ENCODE assay signal across 27 mouse cellular contexts in genomic region chr10:7043896-7044295, GRCm38 (mm10). TPM values are rescaled to one million over a fixed set of nuclear protein-coding genes. Genes with fewer than 3 reads are reported as not detected.
DNase-seq lines count a peak whose midpoint lies in the region; ATAC-seq and TF ChIP-seq lines count a peak whose summit lies in the region.
"Had no signal": no experiment of that assay in that cellular context is flagged by ENCODE, and none has a peak within 500 bp of the region (broad histone marks: within the 10 kb centered on the region; RNA-seq: fewer than 3 reads in every experiment).

No protein-coding gene starts in this region.

- peak; percentile 11 for DNase-seq in embryo, embryonic 10 days (ENCODE audit: low spot score)
- no peak for DNase-seq in embryo, embryonic 9.5 days (ENCODE audit: extremely low spot score)
- DNase-seq in hindbrain, embryonic 11.5 days (ENCODE audit: low spot score) = peak; percentile 10
- no peak for DNase-seq in hindbrain, postnatal 0 days (ENCODE audit: low spot score)
- peak; percentile 35 for DNase-seq in kidney, postnatal 10 days
- peak; percentile 68 for DNase-seq in midbrain, embryonic 11.5 days (ENCODE audit: low spot score, missing footprints)
- DNase-seq: adrenal gland, adult 8-10 months; adrenal gland, postnatal 14 days; adrenal gland, postnatal 36 days; B cell, adult 2 months; cerebellum, adult 11-12 months; cerebellum, adult 2 months; cerebellum, adult 9-10 months; cerebellum, postnatal 10 days; cerebellum, postnatal 25 days; forebrain, postnatal 0 days had no signal

- no peak overlapping the region for H3K4me2 ChIP-seq in hindbrain, embryonic 11.5 days (replicated peaks; ENCODE audit: low read depth, low read length)
- no peak overlapping the region for H3K4me2 ChIP-seq in hindbrain, postnatal 0 days (ENCODE audit: low read depth, low read length)
- no peak overlapping the region for H3K4me2 ChIP-seq in kidney, embryonic 15.5 days
- no peak overlapping the region for H3K4me2 ChIP-seq in midbrain, embryonic 11.5 days
- no peak overlapping the region for H3K4me2 ChIP-seq in midbrain, embryonic 15.5 days
- H3K4me2 ChIP-seq: embryonic facial prominence, embryonic 12.5 days; forebrain, embryonic 13.5 days; forebrain, embryonic 15.5 days had no signal

- no peaks in the 10 kb centered on the region for H3K36me3 ChIP-seq in hindbrain, embryonic 11.5 days (ENCODE audit: control insufficient read depth, insufficient read depth, low read length)
- no peaks in the 10 kb centered on the region for H3K36me3 ChIP-seq in hindbrain, postnatal 0 days (ENCODE audit: insufficient read depth, low read length)
- H3K36me3 ChIP-seq in kidney, embryonic 15.5 days = no peaks in the 10 kb centered on the region
- H3K36me3 ChIP-seq in midbrain, embryonic 11.5 days (ENCODE audit: control insufficient read depth, insufficient read depth, low read length) = no peaks in the 10 kb centered on the region
- no peaks in the 10 kb centered on the region for H3K36me3 ChIP-seq in midbrain, embryonic 15.5 days (replicated peaks)
- H3K36me3 ChIP-seq: embryonic facial prominence, embryonic 10.5 days; embryonic facial prominence, embryonic 12.5 days; forebrain, embryonic 15.5 days; G1E had no signal

- no peak overlapping the region for H3K27ac ChIP-seq in hindbrain, embryonic 11.5 days (ENCODE audit: low read depth, low read length)
- no peak overlapping the region for H3K27ac ChIP-seq in hindbrain, postnatal 0 days
- no peak overlapping the region for H3K27ac ChIP-seq in kidney, embryonic 15.5 days
- no peak overlapping the region for H3K27ac ChIP-seq in midbrain, embryonic 11.5 days (ENCODE audit: low read depth, low read length)
- H3K27ac ChIP-seq in midbrain, embryonic 15.5 days = no peak overlapping the region
- H3K27ac ChIP-seq: embryonic facial prominence, embryonic 10.5 days; embryonic facial prominence, embryonic 12.5 days; forebrain, embryonic 13.5 days; forebrain, embryonic 15.5 days had no signal

- H3K9me3 ChIP-seq in hindbrain, embryonic 11.5 days (ENCODE audit: control insufficient read depth, low read length) = no peaks in the 10 kb centered on the region
- H3K9me3 ChIP-seq in hindbrain, postnatal 0 days (ENCODE audit: low read length) = no peaks in the 10 kb centered on the region
- H3K9me3 ChIP-seq in kidney, embryonic 15.5 days (replicated peaks) = no peaks in the 10 kb centered on the region
- H3K9me3 ChIP-seq in midbrain, embryonic 11.5 days (ENCODE audit: control insufficient read depth, low read length) = no peaks in the 10 kb centered on the region
- H3K9me3 ChIP-seq in midbrain, embryonic 15.5 days = no peaks in the 10 kb centered on the region
- H3K9me3 ChIP-seq: embryonic facial prominence, embryonic 10.5 days; embryonic facial prominence, embryonic 12.5 days; forebrain, embryonic 13.5 days; forebrain, embryonic 15.5 days; G1E had no signal

- WGBS in hindbrain, embryonic 11.5 days = 77% methylated on average over 5 of the region's 5 CpGs
- WGBS in hindbrain, postnatal 0 days = 78% methylated on average over 5 of the region's 5 CpGs
- WGBS in kidney, embryonic 15.5 days = 55% methylated on average over 5 of the region's 5 CpGs
- 79% methylated on average over 5 of the region's 5 CpGs for WGBS in midbrain, embryonic 11.5 days
- 78% methylated on average over 5 of the region's 5 CpGs for WGBS in midbrain, embryonic 15.5 days

- no peak for TF ChIP-seq CTCF in hindbrain, postnatal 0 days (IDR thresholded peaks at IDR 0.05; ENCODE audit: low read depth)

- H3K4me3 ChIP-seq in hindbrain, embryonic 11.5 days (ENCODE audit: low read depth, low read length) = no peak overlapping the region
- no peak overlapping the region for H3K4me3 ChIP-seq in hindbrain, postnatal 0 days (ENCODE audit: low read length)
- no peak overlapping the region for H3K4me3 ChIP-seq in kidney, embryonic 15.5 days (replicated peaks)
- H3K4me3 ChIP-seq in midbrain, embryonic 11.5 days (ENCODE audit: low read depth, low read length) = no peak overlapping the region
- H3K4me3 ChIP-seq in midbrain, embryonic 15.5 days = no peak overlapping the region
- H3K4me3 ChIP-seq: embryonic facial prominence, embryonic 10.5 days; embryonic facial prominence, embryonic 12.5 days; forebrain, embryonic 13.5 days; forebrain, embryonic 15.5 days had no signal

- H3K4me1 ChIP-seq in hindbrain, embryonic 11.5 days (replicated peaks; ENCODE audit: control insufficient read depth, insufficient read depth, low read length) = no peaks in the 10 kb centered on the region
- H3K4me1 ChIP-seq in hindbrain, postnatal 0 days (ENCODE audit: insufficient read depth, low read length) = no peaks in the 10 kb centered on the region
- H3K4me1 ChIP-seq in kidney, embryonic 15.5 days = peaks cover 16% of the 10 kb centered on the region; the same call in 1 of the 2 replicates
- H3K4me1 ChIP-seq in midbrain, embryonic 11.5 days (ENCODE audit: control insufficient read depth, insufficient read depth, low read length) = no peaks in the 10 kb centered on the region
- 0 out of 2 replicates have a peak, but pooled peaks cover 4% of the 10 kb centered on the region for H3K4me1 ChIP-seq in midbrain, embryonic 15.5 days
- H3K4me1 ChIP-seq: embryonic facial prominence, embryonic 10.5 days; embryonic facial prominence, embryonic 12.5 days; forebrain, embryonic 13.5 days had no signal

- ATAC-seq in hindbrain, embryonic 11.5 days (ENCODE audit: low FRiP score) = no peak
- no peak for ATAC-seq in hindbrain, postnatal 0 days
- ATAC-seq in kidney, embryonic 15.5 days (replicated peaks; ENCODE audit: low FRiP score) = no peak
- ATAC-seq in midbrain, embryonic 11.5 days (ENCODE audit: low FRiP score) = no peak
- no peak for ATAC-seq in midbrain, embryonic 15.5 days (replicated peaks)
- ATAC-seq: activated CD4-positive, CD25-positive, alpha-beta regulatory T cell, adult 4 months; CD4-positive, CD25-positive, alpha-beta regulatory T cell, adult 4 months; forebrain, embryonic 13.5 days; forebrain, embryonic 15.5 days; forebrain, postnatal 0 days; Patski had no signal

- no peak overlapping the region for H3K9ac ChIP-seq in hindbrain, embryonic 11.5 days (ENCODE audit: low read depth, low read length)
- no peak overlapping the region for H3K9ac ChIP-seq in hindbrain, postnatal 0 days (replicated peaks; ENCODE audit: low read length)
- no peak overlapping the region for H3K9ac ChIP-seq in kidney, embryonic 15.5 days
- no peak overlapping the region for H3K9ac ChIP-seq in midbrain, embryonic 11.5 days (ENCODE audit: low read length)
- H3K9ac ChIP-seq in midbrain, embryonic 15.5 days = no peak overlapping the region
- H3K9ac ChIP-seq: embryonic facial prominence, embryonic 12.5 days; forebrain, embryonic 13.5 days; forebrain, embryonic 15.5 days; forebrain, postnatal 0 days had no signal

- H3K27me3 ChIP-seq in hindbrain, embryonic 11.5 days (ENCODE audit: control insufficient read depth, insufficient read depth, low read length) = no peaks in the 10 kb centered on the region
- no peaks in the 10 kb centered on the region for H3K27me3 ChIP-seq in hindbrain, postnatal 0 days (ENCODE audit: insufficient read depth, low read length)
- no peaks in the 10 kb centered on the region for H3K27me3 ChIP-seq in kidney, embryonic 15.5 days
- no peaks in the 10 kb centered on the region for H3K27me3 ChIP-seq in midbrain, embryonic 11.5 days (ENCODE audit: control insufficient read depth, insufficient read depth, low read length)
- H3K27me3 ChIP-seq in midbrain, embryonic 15.5 days (replicated peaks) = no peaks in the 10 kb centered on the region
- H3K27me3 ChIP-seq: CH12.LX; embryonic facial prominence, embryonic 12.5 days; forebrain, embryonic 13.5 days; forebrain, embryonic 15.5 days; Patski had no signal

RNA-seq across cellular contexts. Expression of gene Ipcef1, which starts 8.4 kb away (rescaled TPM):
- 0.28 and 0.31 TPM in 2 replicates for polyA plus RNA-seq in hindbrain, embryonic 11.5 days (2014; fragmentation: Nextera tagmentation; extraction: Ambion mirVana)
- total RNA-seq in hindbrain, postnatal 0 days (2014; rRNA removed) = 8.5 and 12.2 TPM in 2 replicates
- polyA plus RNA-seq in hindbrain, postnatal 0 days (2015; fragmentation: Nextera tagmentation; extraction: Ambion mirVana) = 2.7 and 3.0 TPM in 2 replicates
- polyA plus RNA-seq in kidney, embryonic 15.5 days (2015; fragmentation: Nextera tagmentation; extraction: Ambion mirVana) = 1.9 and 2.9 TPM in 2 replicates
- polyA plus RNA-seq in midbrain, embryonic 11.5 days (2014; fragmentation: Nextera tagmentation; extraction: Ambion mirVana) = 0.26 and 0.63 TPM in 2 replicates
- 0.87 and 1.3 TPM in 2 replicates for polyA plus RNA-seq in midbrain, embryonic 15.5 days (2015; fragmentation: Nextera tagmentation; extraction: Ambion mirVana)
- polyA plus RNA-seq: G1E, Patski had no signal

Comparison
In these comparisons a context has a peak if more than half of its experiments do, and no peak if none do; other contexts are left out.
1. DNase-seq: peak in embryo, embryonic 10 days (single experiment), hindbrain, embryonic 11.5 days (single experiment), kidney, postnatal 10 days (single experiment) and midbrain, embryonic 11.5 days (single experiment); none in embryo, embryonic 9.5 days (single experiment) and hindbrain, postnatal 0 days (single experiment).